Mouse (Mus musculus) megakaryocyte, embryonic 14.5 days (primary cell): ENCODE measurements around the gene Ralgds.

Experiments
- FLI1 ChIP-seq: IDR thresholded peaks from 2 replicates; pipeline ENCODE4 v1.6.1; 2012; ENCODE audit warnings: low read length, inconsistent platforms, mixed read lengths
- GATA1 ChIP-seq: IDR thresholded peaks from 3 replicates; pipeline ENCODE4 v1.6.1; 2012; ENCODE audit warnings: mixed read lengths, low read length, inconsistent platforms, borderline replicate concordance

DNA sequence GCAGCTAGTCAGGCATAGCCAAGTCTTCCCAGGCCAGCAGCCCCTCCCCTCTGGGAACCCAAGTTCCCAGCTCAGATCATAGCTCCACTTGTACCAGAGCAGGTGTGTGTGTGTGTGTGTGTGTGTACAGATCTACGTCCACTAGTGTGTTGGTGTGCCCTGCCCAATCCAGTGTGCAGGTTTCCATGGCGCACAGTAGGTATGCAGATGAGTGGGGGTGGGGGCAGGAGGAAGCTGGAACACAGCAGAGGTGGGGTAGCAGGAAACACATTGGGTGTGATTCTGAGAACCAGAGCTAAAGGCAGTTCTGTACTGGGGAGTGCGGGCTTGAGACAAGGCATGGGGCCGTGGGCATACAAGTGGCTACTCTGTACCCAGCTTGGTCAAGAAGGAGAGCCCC is 51.5 kb downstream of the Ralgds start:
- no peak for TF ChIP-seq GATA1
- TF ChIP-seq FLI1 = no peak
